Mouse (Mus musculus): ENCODE results near the gene Ccl12.

Gene Ccl12

GRCm38 (mm10) chr11:82139492-82140094 lies 37.9 kb downstream of the Ccl12 start:
- CTCF ChIA-PET, result no interaction called here

Measured in spleen, embryonic (tissue).